Mouse (Mus musculus) liver, embryonic 12.5 days (tissue): ENCODE results near the gene Slc39a3. TPM values are rescaled to one million over a fixed set of nuclear protein-coding genes. Genes with fewer than 3 reads are reported as not detected.

Source experiments
- ATAC-seq: fragments of 200-750 bp; cut with Nextera tagmentation; 2 replicates; pipeline ENCODE4 v1.8.0; 2017; ENCODE audit warnings: moderate number of reproducible peaks, mild to moderate bottlenecking, moderate library complexity
- H3K27ac ChIP-seq: fragments of 300-500 bp; sonication (generic); 2 replicates; pipeline ENCODE4 v1.5.1; 2016; ENCODE audit warnings: mild to moderate bottlenecking
- H3K27me3 ChIP-seq: fragments of 300-500 bp; sonication (generic); replicated peaks from 2 replicates; pipeline ENCODE4 v1.6.1; 2016; ENCODE audit warnings: mild to moderate bottlenecking, moderate library complexity
- H3K36me3 ChIP-seq: fragments of 300-500 bp; sonication (generic); 2 replicates; pipeline ENCODE4 v1.6.1; 2016; ENCODE audit warnings: mild to moderate bottlenecking, moderate library complexity
- H3K4me1 ChIP-seq: fragments of 300-500 bp; sonication (generic); 2 replicates; pipeline ENCODE4 v1.6.1; 2016
- H3K4me2 ChIP-seq: fragments of 300-500 bp; sonication (generic); 2 replicates; pipeline ENCODE4 v1.6.1; 2016; ENCODE audit warnings: mild to moderate bottlenecking, moderate library complexity
- H3K4me3 ChIP-seq: fragments of 300-500 bp; sonication (generic); 2 replicates; pipeline ENCODE4 v1.5.1; 2016; ENCODE audit warnings: mild to moderate bottlenecking, moderate library complexity
- H3K9ac ChIP-seq: fragments of 300-500 bp; sonication (generic); 2 replicates; pipeline ENCODE4 v1.6.1; 2016; ENCODE audit warnings: mild to moderate bottlenecking, moderate library complexity
- H3K9me3 ChIP-seq: fragments of 300-500 bp; sonication (generic); replicated peaks from 2 replicates; pipeline ENCODE4 v1.6.1; 2016; ENCODE audit warnings: mild to moderate bottlenecking, moderate library complexity
- WGBS: fragments of 180-500 bp; shearing (Covaris S2); methylation state at CpG from one replicate; pipeline ENCODE4 v1.1.7; 2016; ENCODE audit not compliant: insufficient replicate concordance; 5-methylcytosine and 5-hydroxymethylcytosine counted together
- polyA plus RNA-seq: library from polyadenylated mRNA; unstranded; fragments of >200 nt; fragmentation: Nextera tagmentation; extraction: Ambion mirVana; gene quantifications from 2 replicates; pipeline ENCODE4 v1.2.1, GENCODE M21; 2016

The Slc39a3 gene
- polyA plus RNA-seq, 1 experiment from 2014 or later: 7.9 TPM

GRCm38 (mm10) chr10:80987709-80988441 lies 49.4 kb downstream of the Slc39a3 start:
- no peak overlapping the region for H3K4me2 ChIP-seq
- 11% methylated on average over 10 of the region's 10 CpGs for WGBS
- peak; percentile 47; the same call in 1 of the 2 replicates for ATAC-seq
- H3K36me3 ChIP-seq: no peaks in the 10 kb centered on the region
- H3K27ac ChIP-seq: no peak overlapping the region
- no peak overlapping the region for H3K9ac ChIP-seq
- peaks cover 13% of the 10 kb centered on the region for H3K4me1 ChIP-seq
- peaks cover 78% of the 10 kb centered on the region for H3K27me3 ChIP-seq
- no peaks in the 10 kb centered on the region for H3K9me3 ChIP-seq
- no peak overlapping the region for H3K4me3 ChIP-seq

GRCm38 (mm10) chr10:80986754-80987153 lies 50.5 kb downstream of the Slc39a3 start:
- Histone ChIP-seq H3K4me3 (no peak overlapping the region), H3K36me3 (no peaks in the 10 kb centered on the region), H3K9ac (no peak overlapping the region), H3K27ac (no peak overlapping the region), H3K9me3 (no peaks in the 10 kb centered on the region), H3K4me1 (peaks cover 18% of the 10 kb centered on the region), H3K27me3 (peaks cover 80% of the 10 kb centered on the region), H3K4me2 (no peak overlapping the region)
- no peak for ATAC-seq
- 55% methylated on average over 6 of the region's 6 CpGs for WGBS

- Histone ChIP-seq H3K9me3 (no peaks in the 10 kb centered on the region), H3K27me3 (peaks cover 80% of the 10 kb centered on the region), H3K4me3 (peak overlapping the region; percentile 35), H3K36me3 (no peaks in the 10 kb centered on the region), H3K4me2 (peak overlapping the region; percentile 63), H3K27ac (no peak overlapping the region), H3K4me1 (peaks cover 18% of the 10 kb centered on the region), H3K9ac (0 out of 2 replicates have a peak overlapping the region, but pooled peaks have one; percentile 6)
- 30% methylated on average over 13 of the region's 13 CpGs for WGBS
- no peak for ATAC-seq
These were observed 51.1 kb downstream of the Slc39a3 start for GRCm38 (mm10) chr10:80985970-80986701.

- H3K36me3 ChIP-seq: no peaks in the 10 kb centered on the region
- H3K4me2 ChIP-seq: peak overlapping the region; percentile 63
- H3K4me3 ChIP-seq: peak overlapping the region; percentile 35
- 13% methylated on average over 37 of the region's 37 CpGs for WGBS
- no peak overlapping the region for H3K27ac ChIP-seq
- H3K27me3 ChIP-seq: peaks cover 76% of the 10 kb centered on the region
- no peaks in the 10 kb centered on the region for H3K9me3 ChIP-seq
- H3K9ac ChIP-seq: 0 out of 2 replicates have a peak overlapping the region, but pooled peaks have one; percentile 6
- no peak for ATAC-seq
- H3K4me1 ChIP-seq: peaks cover 18% of the 10 kb centered on the region
These were observed 51.8 kb downstream of the Slc39a3 start for GRCm38 (mm10) chr10:80985241-80985969.

GRCm38 (mm10) chr10:80984223-80984622 lies 53.0 kb downstream of the Slc39a3 start:
- no peak overlapping the region for H3K4me3 ChIP-seq
- no peak for ATAC-seq
- no peak overlapping the region for H3K27ac ChIP-seq
- no peak overlapping the region for H3K4me2 ChIP-seq
- no peaks in the 10 kb centered on the region for H3K36me3 ChIP-seq
- H3K4me1 ChIP-seq: peaks cover 18% of the 10 kb centered on the region
- H3K27me3 ChIP-seq: peaks cover 69% of the 10 kb centered on the region
- no peak overlapping the region for H3K9ac ChIP-seq
- H3K9me3 ChIP-seq: no peaks in the 10 kb centered on the region
- 78% methylated on average over 12 of the region's 12 CpGs for WGBS

- Histone ChIP-seq H3K9me3 (no peaks in the 10 kb centered on the region), H3K4me1 (peaks cover 14% of the 10 kb centered on the region), H3K36me3 (no peaks in the 10 kb centered on the region), H3K27ac (no peak overlapping the region), H3K4me2 (no peak overlapping the region), H3K9ac (no peak overlapping the region), H3K4me3 (no peak overlapping the region), H3K27me3 (peaks cover 53% of the 10 kb centered on the region)
- no peak for ATAC-seq
- 49% methylated on average over 4 of the region's 4 CpGs for WGBS
These were observed 54.8 kb downstream of the Slc39a3 start for GRCm38 (mm10) chr10:80982381-80982780.

GRCm38 (mm10) chr10:80981564-80982112 lies 55.6 kb downstream of the Slc39a3 start:
- peaks cover 14% of the 10 kb centered on the region for H3K4me1 ChIP-seq
- WGBS: 48% methylated on average over 7 of the region's 7 CpGs
- H3K27ac ChIP-seq: no peak overlapping the region
- H3K9ac ChIP-seq: no peak overlapping the region
- H3K9me3 ChIP-seq: no peaks in the 10 kb centered on the region
- no peaks in the 10 kb centered on the region for H3K36me3 ChIP-seq
- no peak for ATAC-seq
- no peak overlapping the region for H3K4me3 ChIP-seq
- peaks cover 45% of the 10 kb centered on the region for H3K27me3 ChIP-seq
- no peak overlapping the region for H3K4me2 ChIP-seq

Other genes with a start within 250 kb of the Slc39a3 start
- gene Sf3a2, start 239.2 kb downstream of the Slc39a3 start, polyA plus RNA-seq: 53.5 and 54.1 TPM in 2 replicates
- 134 and 137 TPM in 2 replicates for gene Plekhj1, start 238.8 kb downstream of the Slc39a3 start, polyA plus RNA-seq
- gene Amh, start 232.2 kb downstream of the Slc39a3 start, polyA plus RNA-seq: 0.07 TPM in 1 of 2 replicates, not detected in the other
- gene Jsrp1, start 223.9 kb downstream of the Slc39a3 start, polyA plus RNA-seq: 0.18 and 0.46 TPM in 2 replicates
- 1,528 and 1,635 TPM in 2 replicates for gene Oaz1, start 210.8 kb downstream of the Slc39a3 start, polyA plus RNA-seq
- gene Lingo3, start 193.4 kb downstream of the Slc39a3 start, polyA plus RNA-seq: not detected in 2 replicates
- gene Lsm7, start 182.2 kb downstream of the Slc39a3 start, polyA plus RNA-seq: 235 and 245 TPM in 2 replicates
- 66.1 and 70.5 TPM in 2 replicates for gene Sppl2b, start 182.2 kb downstream of the Slc39a3 start, polyA plus RNA-seq
- gene Tmprss9, start 165.6 kb downstream of the Slc39a3 start, polyA plus RNA-seq: 0.04 and 0.05 TPM in 2 replicates
- 271 and 301 TPM in 2 replicates for gene Timm13, start 136.5 kb downstream of the Slc39a3 start, polyA plus RNA-seq
- gene Lmnb2, start 119.2 kb downstream of the Slc39a3 start, polyA plus RNA-seq: 23.1 and 23.6 TPM in 2 replicates
- gene Gadd45b, start 107.4 kb downstream of the Slc39a3 start, polyA plus RNA-seq: 1.6 and 2.0 TPM in 2 replicates
- gene Gng7, start 22.5 kb downstream of the Slc39a3 start, polyA plus RNA-seq: 0.80 and 0.81 TPM in 2 replicates
- gene Diras1, start 11.8 kb downstream of the Slc39a3 start, polyA plus RNA-seq: not detected in 2 replicates
- 89.2 and 91.3 TPM in 2 replicates for gene Sgta, start 22.8 kb upstream of the Slc39a3 start, polyA plus RNA-seq
- 48.5 and 50.8 TPM in 2 replicates for gene Thop1, start 32.6 kb upstream of the Slc39a3 start, polyA plus RNA-seq
- gene Creb3l3, start 61.4 kb upstream of the Slc39a3 start, polyA plus RNA-seq: 17.3 and 17.8 TPM in 2 replicates
- gene Map2k2, start 68.5 kb upstream of the Slc39a3 start, polyA plus RNA-seq: 167 and 168 TPM in 2 replicates
- 74.0 and 76.0 TPM in 2 replicates for gene Zbtb7a, start 97.8 kb upstream of the Slc39a3 start, polyA plus RNA-seq
- 28.9 and 29.7 TPM in 2 replicates for gene Pias4, start 130.5 kb upstream of the Slc39a3 start, polyA plus RNA-seq
- gene Eef2, start 139.2 kb upstream of the Slc39a3 start, polyA plus RNA-seq: 440 and 450 TPM in 2 replicates
- gene Dapk3, start 145.6 kb upstream of the Slc39a3 start, polyA plus RNA-seq: 41.7 TPM in 2 replicates
- gene 4930442H23Rik, start 146.4 kb upstream of the Slc39a3 start, polyA plus RNA-seq: not detected in 2 replicates
- not detected in 2 replicates for gene Nmrk2, start 164.6 kb upstream of the Slc39a3 start, polyA plus RNA-seq
- 0.05 and 0.06 TPM in 2 replicates for gene Atcay, start 193.4 kb upstream of the Slc39a3 start, polyA plus RNA-seq
- gene Zfr2, start 195.7 kb upstream of the Slc39a3 start, polyA plus RNA-seq: 1.1 and 1.2 TPM in 2 replicates
- gene Matk, start 215.5 kb upstream of the Slc39a3 start, polyA plus RNA-seq: 2.0 and 2.2 TPM in 2 replicates
- 152 and 156 TPM in 2 replicates for gene Mrpl54, start 229.5 kb upstream of the Slc39a3 start, polyA plus RNA-seq
- 27.3 and 30.4 TPM in 2 replicates for gene Apba3, start 229.5 kb upstream of the Slc39a3 start, polyA plus RNA-seq